Mouse (Mus musculus) cerebellum, adult (tissue): ENCODE data around the gene Kctd19.

Source experiments
- ATAC-seq: cut with Nextera tagmentation; 2 replicates; pipeline ENCODE4 v1.9.2; 2017; ENCODE audit warnings: mild to moderate bottlenecking, moderate library complexity, mixed read lengths; ENCODE audit not compliant: insufficient number of reproducible peaks, low FRiP score, low TSS enrichment

The Kctd19 gene

GRCm38 (mm10) chr8:105431743-105432515 lies 18.6 kb upstream of the Kctd19 start:
- ATAC-seq = no peak

- no peak for ATAC-seq
Measured at GRCm38 (mm10) chr8:105426878-105427277, 13.6 kb upstream of the Kctd19 start.

- ATAC-seq = peak; percentile 92; the same call in 1 of the 2 replicates
Measured at GRCm38 (mm10) chr8:105422006-105422405, 8.7 kb upstream of the Kctd19 start.

GRCm38 (mm10) chr8:105419800-105420199 lies 6.5 kb upstream of the Kctd19 start:
- ATAC-seq = no peak

- no peak for ATAC-seq
Measured at GRCm38 (mm10) chr8:105418992-105419391, 5.7 kb upstream of the Kctd19 start.

- ATAC-seq = no peak
Measured at GRCm38 (mm10) chr8:105409947-105410346, 3.4 kb downstream of the Kctd19 start.

- no peak for ATAC-seq
Measured at GRCm38 (mm10) chr8:105408331-105408730, 5.0 kb downstream of the Kctd19 start.

GRCm38 (mm10) chr8:105406416-105406815 lies 6.9 kb downstream of the Kctd19 start:
- no peak for ATAC-seq

GRCm38 (mm10) chr8:105404496-105404895 lies 8.8 kb downstream of the Kctd19 start:
- ATAC-seq = no peak

- ATAC-seq = peak; percentile 45; the same call in 1 of the 2 replicates
Measured at GRCm38 (mm10) chr8:105403467-105403866, 9.8 kb downstream of the Kctd19 start.

GRCm38 (mm10) chr8:105400016-105400415 lies 13.3 kb downstream of the Kctd19 start:
- ATAC-seq = no peak

- ATAC-seq = peak; percentile 61
Measured at GRCm38 (mm10) chr8:105397747-105398146, 15.6 kb downstream of the Kctd19 start.

- no peak for ATAC-seq
Measured at GRCm38 (mm10) chr8:105393915-105394314, 19.4 kb downstream of the Kctd19 start.

GRCm38 (mm10) chr8:105393089-105393787 lies 20.1 kb downstream of the Kctd19 start:
- ATAC-seq = no peak

GRCm38 (mm10) chr8:105389096-105389495 lies 24.2 kb downstream of the Kctd19 start:
- no peak for ATAC-seq

- ATAC-seq = no peak
Measured at GRCm38 (mm10) chr8:105387151-105387550, 26.2 kb downstream of the Kctd19 start.

- ATAC-seq = no peak
Measured at GRCm38 (mm10) chr8:105384070-105384469, 29.2 kb downstream of the Kctd19 start.

- no peak for ATAC-seq
Measured at GRCm38 (mm10) chr8:105380308-105380707, 33.0 kb downstream of the Kctd19 start.

- no peak for ATAC-seq
Measured at GRCm38 (mm10) chr8:105378673-105379072, 34.6 kb downstream of the Kctd19 start.

GRCm38 (mm10) chr8:105374513-105374966 lies 38.8 kb downstream of the Kctd19 start:
- ATAC-seq = no peak

- no peak for ATAC-seq
Measured at GRCm38 (mm10) chr8:105373032-105373431, 40.3 kb downstream of the Kctd19 start, which contains the start of gene Plekhg4. Gene Plekhg4, plus strand, starts transcription at chr8:105373274.
